Mouse (Mus musculus) heart, postnatal 0 days (tissue): Measurements from ENCODE around the gene Spata9.

Experiments
- CTCF ChIP-seq: IDR thresholded peaks from 2 replicates; pipeline ENCODE4 v1.5.1; 2016; ENCODE audit warnings: antibody characterized with exemption, control low read depth, low read depth
- EP300 ChIP-seq: IDR thresholded peaks from 2 replicates; pipeline ENCODE4 v1.6.1; 2016; ENCODE audit warnings: antibody characterized with exemption, low read depth

DNA sequence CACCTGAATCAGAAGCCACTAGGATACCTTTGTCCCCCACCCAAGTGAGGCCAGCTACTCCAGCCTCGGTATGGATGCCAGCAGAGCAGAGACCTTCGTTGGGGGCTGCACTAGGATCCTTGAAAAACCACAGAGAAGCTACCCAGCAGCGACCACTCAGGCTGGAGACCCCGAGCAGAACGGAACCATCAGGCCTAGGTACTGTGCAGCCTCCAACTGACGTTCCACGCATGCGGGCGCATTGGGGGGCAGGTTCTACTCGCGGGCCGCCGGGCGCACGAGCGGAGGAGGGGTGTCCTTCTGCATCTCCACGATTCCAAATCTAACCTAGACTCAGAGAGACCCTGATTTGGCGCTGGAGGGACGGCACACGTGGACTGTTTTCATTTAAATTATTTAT, 36.9 kb upstream of the Spata9 start:
- TF ChIP-seq CTCF: no peak
- TF ChIP-seq EP300: no peak
